In the genomic region with DNA sequence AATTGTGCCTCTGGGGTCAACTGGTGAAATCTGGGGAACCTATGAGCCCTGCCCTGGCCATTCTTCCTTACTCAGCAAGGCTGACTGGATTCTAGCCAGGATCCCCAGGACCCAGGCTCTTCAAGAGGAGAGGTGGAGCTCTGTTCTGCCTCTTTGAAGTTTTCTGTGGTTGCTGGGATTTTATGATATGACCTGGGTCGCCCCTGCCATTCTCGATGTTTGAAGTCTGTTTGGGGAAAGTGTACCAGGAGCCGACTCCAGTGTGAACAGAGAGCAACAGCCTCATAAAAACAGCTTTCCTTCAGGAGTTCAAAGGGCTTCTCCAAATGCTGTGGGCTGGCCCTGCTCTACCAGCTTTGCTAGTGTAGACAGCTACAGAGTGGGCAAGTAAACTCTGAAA, we compare ENCODE assay signal across 13 mouse cellular contexts.
A peak's percentile ranks its signal among the peaks of the same experiment; 100 is the strongest.
DNase-seq lines count a peak whose midpoint lies in the region; ATAC-seq and TF ChIP-seq lines count a peak whose summit lies in the region.
"Had no signal": no experiment of that assay in that cellular context is flagged by ENCODE, and none has a peak within 500 bp of the region (broad histone marks: within the 10 kb centered on the region; RNA-seq: fewer than 3 reads in every experiment).

No protein-coding gene starts in this region.

- no peak overlapping the region for H3K9ac ChIP-seq in lung, embryonic 14.5 days
- H3K9ac ChIP-seq in intestine, embryonic 15.5 days: no peak overlapping the region
- H3K9ac ChIP-seq in kidney, embryonic 14.5 days (ENCODE audit: low read depth, low read length): no peak overlapping the region
- no peak overlapping the region for H3K9ac ChIP-seq in limb, embryonic 14.5 days (ENCODE audit: low read depth, low read length, severe bottlenecking)
- no peak overlapping the region for H3K9ac ChIP-seq in hindbrain, postnatal 0 days (replicated peaks; ENCODE audit: low read length)
- H3K9ac ChIP-seq: liver, embryonic 14.5 days had no signal

- ATAC-seq in lung, embryonic 14.5 days (ENCODE audit: insufficient read depth): no peak; the same call in 1 of the 2 replicates
- peak; percentile 85 for ATAC-seq in intestine, embryonic 15.5 days
- no peak for ATAC-seq in kidney, embryonic 14.5 days (ENCODE audit: low FRiP score, low TSS enrichment)
- 0 out of 2 replicates have a peak, but pooled peaks have one; percentile 24 for ATAC-seq in limb, embryonic 14.5 days (ENCODE audit: low FRiP score, low read depth)
- no peak for ATAC-seq in hindbrain, postnatal 0 days
- ATAC-seq: forebrain, embryonic 16.5 days had no signal

- peak overlapping the region; percentile 14; the same call in 1 of the 2 replicates for H3K27ac ChIP-seq in lung, embryonic 14.5 days (ENCODE audit: low read depth)
- H3K27ac ChIP-seq in intestine, embryonic 15.5 days: peak overlapping the region; percentile 77
- peak overlapping the region; percentile 76 for H3K27ac ChIP-seq in kidney, embryonic 14.5 days (ENCODE audit: low read depth, low read length)
- H3K27ac ChIP-seq in limb, embryonic 14.5 days (replicated peaks; ENCODE audit: low read depth, low read length): 0 out of 2 replicates have a peak overlapping the region, but pooled peaks have one; percentile 3
- no peak overlapping the region for H3K27ac ChIP-seq in cerebellum, adult 2 months (ENCODE audit: insufficient read depth, low read length)
- no peak overlapping the region for H3K27ac ChIP-seq in hindbrain, postnatal 0 days
- H3K27ac ChIP-seq: left cerebral cortex, adult 2 months; liver, embryonic 14.5 days had no signal

- TF ChIP-seq CTCF in lung, embryonic 14.5 days (IDR thresholded peaks at IDR 0.05; ENCODE audit: low read depth): no peak
- no peak for TF ChIP-seq CTCF in cerebellum, adult 2 months (IDR thresholded peaks at IDR 0.05; ENCODE audit: borderline replicate concordance, insufficient read depth, low read depth, low read length)
- TF ChIP-seq CTCF in hindbrain, postnatal 0 days (IDR thresholded peaks at IDR 0.05; ENCODE audit: low read depth): no peak

- peak; percentile 59 for DNase-seq in lung, embryonic 14.5 days
- DNase-seq in lung, postnatal 36 days: no peak
- no peak for DNase-seq in limb, embryonic 14.5 days (ENCODE audit: low spot score)
- DNase-seq in cerebellum, adult 2 months: no peak
- no peak for DNase-seq in hindbrain, postnatal 0 days (ENCODE audit: low spot score)
- DNase-seq: cerebellum, adult 18-20 months; gastrocnemius, postnatal 36 days had no signal

- no peak overlapping the region for H3K4me2 ChIP-seq in lung, embryonic 14.5 days
- peak overlapping the region; percentile 7 for H3K4me2 ChIP-seq in intestine, embryonic 15.5 days (replicated peaks)
- H3K4me2 ChIP-seq in kidney, embryonic 14.5 days (replicated peaks; ENCODE audit: low read depth, low read length): no peak overlapping the region
- no peak overlapping the region for H3K4me2 ChIP-seq in limb, embryonic 14.5 days (replicated peaks; ENCODE audit: low read depth, low read length, severe bottlenecking)
- H3K4me2 ChIP-seq in hindbrain, postnatal 0 days (ENCODE audit: low read depth, low read length): no peak overlapping the region

- no peaks in the 10 kb centered on the region for H3K36me3 ChIP-seq in lung, embryonic 14.5 days (ENCODE audit: insufficient read depth)
- no peaks in the 10 kb centered on the region for H3K36me3 ChIP-seq in intestine, embryonic 15.5 days
- H3K36me3 ChIP-seq in kidney, embryonic 14.5 days (ENCODE audit: control insufficient read depth, insufficient read depth, low read length): 0 out of 2 replicates have a peak, but pooled peaks cover 3% of the 10 kb centered on the region
- H3K36me3 ChIP-seq in limb, embryonic 14.5 days (ENCODE audit: control insufficient read depth, insufficient read depth, low read length): 0 out of 2 replicates have a peak, but pooled peaks cover 10% of the 10 kb centered on the region
- no peaks in the 10 kb centered on the region for H3K36me3 ChIP-seq in hindbrain, postnatal 0 days (ENCODE audit: insufficient read depth, low read length)

- TF ChIP-seq POLR2A in limb, embryonic 14.5 days (IDR thresholded peaks at IDR 0.05; ENCODE audit: borderline replicate concordance, extremely low read depth, insufficient read depth, insufficient read length): no peak
- no peak for TF ChIP-seq POLR2A in cerebellum, adult 2 months (IDR thresholded peaks at IDR 0.05; ENCODE audit: borderline replicate concordance, insufficient read depth, low read length)

- no peaks in the 10 kb centered on the region for H3K27me3 ChIP-seq in lung, embryonic 14.5 days (ENCODE audit: insufficient read depth, low read length)
- no peaks in the 10 kb centered on the region for H3K27me3 ChIP-seq in intestine, embryonic 15.5 days (replicated peaks)
- H3K27me3 ChIP-seq in kidney, embryonic 14.5 days (ENCODE audit: control insufficient read depth, insufficient read depth, low read length): no peaks in the 10 kb centered on the region
- no peaks in the 10 kb centered on the region for H3K27me3 ChIP-seq in limb, embryonic 14.5 days (ENCODE audit: control insufficient read depth, insufficient read depth, low read length)
- no peaks in the 10 kb centered on the region for H3K27me3 ChIP-seq in cerebellum, adult 2 months (ENCODE audit: control insufficient read depth, insufficient read depth, low read length)
- H3K27me3 ChIP-seq in hindbrain, postnatal 0 days (ENCODE audit: insufficient read depth, low read length): no peaks in the 10 kb centered on the region

- H3K4me1 ChIP-seq in lung, embryonic 14.5 days (ENCODE audit: insufficient read depth): peaks cover 20% of the 10 kb centered on the region
- H3K4me1 ChIP-seq in intestine, embryonic 15.5 days (replicated peaks): peaks cover 33% of the 10 kb centered on the region
- peaks cover 13% of the 10 kb centered on the region for H3K4me1 ChIP-seq in kidney, embryonic 14.5 days (ENCODE audit: control insufficient read depth, insufficient read depth, low read length)
- peaks cover 33% of the 10 kb centered on the region for H3K4me1 ChIP-seq in limb, embryonic 14.5 days (ENCODE audit: control insufficient read depth, insufficient read depth, low read length)
- peaks cover 2% of the 10 kb centered on the region; the same call in 1 of the 2 replicates for H3K4me1 ChIP-seq in cerebellum, adult 2 months (ENCODE audit: control insufficient read depth, insufficient read depth, low read length)
- H3K4me1 ChIP-seq in hindbrain, postnatal 0 days (ENCODE audit: insufficient read depth, low read length): no peaks in the 10 kb centered on the region

- no peaks in the 10 kb centered on the region for H3K9me3 ChIP-seq in lung, embryonic 14.5 days (ENCODE audit: low read depth, low read length)
- H3K9me3 ChIP-seq in intestine, embryonic 15.5 days: no peaks in the 10 kb centered on the region
- H3K9me3 ChIP-seq in kidney, embryonic 14.5 days (ENCODE audit: control insufficient read depth, low read length): no peaks in the 10 kb centered on the region
- no peaks in the 10 kb centered on the region for H3K9me3 ChIP-seq in limb, embryonic 14.5 days (ENCODE audit: control insufficient read depth, low read length)
- H3K9me3 ChIP-seq in hindbrain, postnatal 0 days (ENCODE audit: low read length): no peaks in the 10 kb centered on the region

- no peak overlapping the region for H3K4me3 ChIP-seq in lung, embryonic 14.5 days (ENCODE audit: low read depth, low read length)
- H3K4me3 ChIP-seq in intestine, embryonic 15.5 days (replicated peaks): no peak overlapping the region
- H3K4me3 ChIP-seq in kidney, embryonic 14.5 days (ENCODE audit: low read length): no peak overlapping the region
- H3K4me3 ChIP-seq in limb, embryonic 14.5 days (replicated peaks; ENCODE audit: low read length): no peak overlapping the region
- H3K4me3 ChIP-seq in cerebellum, adult 2 months (replicated peaks; ENCODE audit: insufficient read depth, low read depth, low read length): no peak overlapping the region
- H3K4me3 ChIP-seq in hindbrain, postnatal 0 days (ENCODE audit: low read length): no peak overlapping the region
- H3K4me3 ChIP-seq: left cerebral cortex, adult 2 months; myocyte had no signal

- 24% methylated on average over 3 of the region's 3 CpGs for WGBS in lung, embryonic 14.5 days
- 23% methylated on average over 3 of the region's 3 CpGs for WGBS in intestine, embryonic 15.5 days
- WGBS in kidney, embryonic 14.5 days: 3% methylated on average over 3 of the region's 3 CpGs
- WGBS in limb, embryonic 14.5 days: 4% methylated on average over 3 of the region's 3 CpGs
- WGBS in cerebellum, adult 2 months: 42% methylated on average over 3 of the region's 3 CpGs
- WGBS in hindbrain, postnatal 0 days: 58% methylated on average over 3 of the region's 3 CpGs

Comparison
In these comparisons a context has a peak if more than half of its experiments do, and no peak if none do; other contexts are left out.
1. ATAC-seq: peak in intestine, embryonic 15.5 days (single experiment) and limb, embryonic 14.5 days (single experiment); none in lung, embryonic 14.5 days (single experiment), kidney, embryonic 14.5 days (single experiment) and hindbrain, postnatal 0 days (single experiment).
2. H3K27ac ChIP-seq: peak in lung, embryonic 14.5 days (single experiment), intestine, embryonic 15.5 days (single experiment), kidney, embryonic 14.5 days (single experiment) and limb, embryonic 14.5 days (single experiment); none in cerebellum, adult 2 months (single experiment) and hindbrain, postnatal 0 days (single experiment).